Mouse (Mus musculus) ES-E14 (cell line): Measurements from ENCODE around the gene Itpk1. TPM values are rescaled to one million over a fixed set of nuclear protein-coding genes. Genes with fewer than 3 reads are reported as not detected.

Experiments
- DNase-seq: peaks from one replicate; pipeline ENCODE4 v3.0.0-alpha.2; 2013; ENCODE audit warnings: low read depth, low spot score
- H3K27ac ChIP-seq: 2 replicates; pipeline ENCODE4 v1.5.1; 2012; ENCODE audit warnings: low read depth, mild to moderate bottlenecking, low read length, moderate library complexity, mixed read lengths; ENCODE audit not compliant: poor library complexity, insufficient read depth, severe bottlenecking
- H3K36me3 ChIP-seq: 2 replicates; pipeline ENCODE4 v1.6.1; 2012; ENCODE audit warnings: mild to moderate bottlenecking, low read length, moderate library complexity, mixed read lengths; ENCODE audit not compliant: control insufficient read depth, poor library complexity, insufficient read depth, severe bottlenecking
- H3K4me1 ChIP-seq, 2 experiments: fragments of 150-350 bp in 1 of 2; sonication (generic) in 1 of 2; 2 replicates each; pipeline ENCODE4 v1.6.1; 2012; ENCODE audit warnings: low read length in 2 of 2, mild to moderate bottlenecking in 1 of 2, mixed read lengths in 1 of 2; ENCODE audit not compliant: control insufficient read depth in 2 of 2, insufficient read depth in 2 of 2, poor library complexity in 1 of 2
- H3K4me3 ChIP-seq, 2 experiments: fragments of 150-350 bp in 1 of 2; sonication (generic) in 1 of 2; 2 replicates each; pipeline ENCODE4 v1.5.1; 2012; ENCODE audit warnings: low read length in 2 of 2, low read depth in 1 of 2, mild to moderate bottlenecking in 1 of 2, mixed read lengths in 1 of 2; ENCODE audit not compliant: insufficient read depth in 1 of 2, poor library complexity in 1 of 2, severe bottlenecking in 1 of 2
- H3K9ac ChIP-seq: 2 replicates; pipeline ENCODE4 v1.6.1; 2012; ENCODE audit warnings: low read depth, mild to moderate bottlenecking, low read length, mixed read lengths; ENCODE audit not compliant: poor library complexity, insufficient read depth, severe bottlenecking
- H3K9me3 ChIP-seq: fragments of 150-350 bp; sonication (generic); 2 replicates; pipeline ENCODE4 v1.6.1; 2012; ENCODE audit warnings: low read depth, mild to moderate bottlenecking, low read length; ENCODE audit not compliant: control insufficient read depth, insufficient read depth
- CHD2 ChIP-seq: IDR thresholded peaks from 2 replicates; pipeline ENCODE4 v1.6.1; 2014; ENCODE audit warnings: mild to moderate bottlenecking, low read depth, low read length, inconsistent platforms
- HCFC1 ChIP-seq: IDR thresholded peaks from 2 replicates; pipeline ENCODE4 v1.6.1; 2012; ENCODE audit warnings: low read length, inconsistent platforms, borderline replicate concordance; ENCODE audit not compliant: insufficient read depth
- MAFK ChIP-seq: IDR thresholded peaks from 2 replicates; pipeline ENCODE4 v1.6.1; 2014; ENCODE audit warnings: mild to moderate bottlenecking, low read depth, low read length, inconsistent platforms; ENCODE audit not compliant: insufficient read depth
- ZC3H11A ChIP-seq: IDR thresholded peaks from 2 replicates; pipeline ENCODE4 v1.6.1; 2012; ENCODE audit warnings: low read depth, mild to moderate bottlenecking, inconsistent platforms, low read length, borderline replicate concordance
- ZNF384 ChIP-seq: IDR thresholded peaks from 2 replicates; pipeline ENCODE4 v1.6.1; 2012; ENCODE audit warnings: low read depth, low read length, inconsistent platforms
- in situ Hi-C, 2 experiments: fragments of 600-800 bp; cut with MboI; formaldehyde crosslinking; loops; one replicate each; pipeline ENCODE4 v1.15.1; 2025; ENCODE audit warnings: low sequenced_read_pairs in 2 of 2, inconsistent platforms in 1 of 2; ENCODE audit not compliant: unreplicated experiment in 2 of 2
- total RNA-seq: library from RNA; depleted of rRNA; stranded (reverse); fragments of 300-350 nt; gene quantifications from 2 replicates; pipeline ENCODE4 v1.2.3, GENCODE M21; 2012

Gene Itpk1
- total RNA-seq, 1 experiment, result 33.1 TPM

- Histone ChIP-seq H3K4me1 (peaks cover 2 to 23% of the 10 kb centered on the region in 2 experiments; a peak in 2 of 4 replicates), H3K36me3 (no peaks in the 10 kb centered on the region; the same call in 1 of the 2 replicates), H3K9ac (no peak overlapping the region), H3K27ac (no peak overlapping the region), H3K9me3 (no peaks in the 10 kb centered on the region), H3K4me3 (no peak overlapping the region)
- TF ChIP-seq CHD2, result no peak
- no peak for TF ChIP-seq ZC3H11A
- no peak for TF ChIP-seq HCFC1
- TF ChIP-seq MAFK, result no peak
- no peak for TF ChIP-seq ZNF384
- in situ Hi-C loops, result no loop called here
- no peak for DNase-seq
Observed at GRCm38 (mm10) chr12:102651401-102651800, 53.3 kb downstream of the Itpk1 start.

GRCm38 (mm10) chr12:102650649-102651048 is 54.1 kb downstream of the Itpk1 start:
- Histone ChIP-seq H3K9ac (no peak overlapping the region), H3K4me3 (no peak overlapping the region), H3K36me3 (no peaks in the 10 kb centered on the region; the same call in 1 of the 2 replicates), H3K9me3 (no peaks in the 10 kb centered on the region), H3K4me1 (peaks cover 2 to 19% of the 10 kb centered on the region in 2 experiments; a peak in 1 of 4 replicates), H3K27ac (no peak overlapping the region)
- no peak for TF ChIP-seq ZNF384
- no peak for TF ChIP-seq MAFK
- TF ChIP-seq CHD2, result no peak
- no peak for TF ChIP-seq HCFC1
- no peak for TF ChIP-seq ZC3H11A
- DNase-seq, result no peak
- in situ Hi-C loops, result no loop called here

- no peak for TF ChIP-seq HCFC1
- no peak for TF ChIP-seq MAFK
- no peak for TF ChIP-seq ZNF384
- TF ChIP-seq ZC3H11A, result no peak
- TF ChIP-seq CHD2, result no peak
- in situ Hi-C loops, result no loop called here
- H3K9me3 ChIP-seq, result no peaks in the 10 kb centered on the region
- no peak overlapping the region for H3K4me3 ChIP-seq
- H3K4me1 ChIP-seq, result peaks cover 0 to 12% of the 10 kb centered on the region in 2 experiments; a peak in 1 of 4 replicates
- H3K9ac ChIP-seq, result no peak overlapping the region
- no peaks in the 10 kb centered on the region for H3K36me3 ChIP-seq
- H3K27ac ChIP-seq, result no peak overlapping the region
- DNase-seq, result no peak
Observed at GRCm38 (mm10) chr12:102647839-102648564, 56.7 kb downstream of the Itpk1 start.

- TF ChIP-seq CHD2 (no peak), HCFC1 (no peak), MAFK (no peak), ZNF384 (no peak), ZC3H11A (no peak)
- Histone ChIP-seq H3K9ac (no peak overlapping the region), H3K36me3 (no peaks in the 10 kb centered on the region), H3K9me3 (no peaks in the 10 kb centered on the region), H3K27ac (no peak overlapping the region), H3K4me1 (peaks cover 2 to 12% of the 10 kb centered on the region in 2 experiments; a peak in 2 of 4 replicates), H3K4me3 (no peak overlapping the region)
- in situ Hi-C loops, result no loop called here
- no peak for DNase-seq
Observed at GRCm38 (mm10) chr12:102646586-102647260, 58.0 kb downstream of the Itpk1 start.
